Mouse (Mus musculus): Measurements from ENCODE around the gene Zfp984.

- TF ChIP-seq CTCF (IDR thresholded peaks at IDR 0.05; ENCODE audit: low read depth) (no peak), EP300 (optimal IDR thresholded peaks at IDR 0.05) (no peak)
These were observed 33.3 kb upstream of the Zfp984 start for GRCm38 (mm10) chr4:147842871-147843270.
